Mouse (Mus musculus) spleen, adult 2 months (tissue): Measurements from ENCODE around the gene Add3.

Experiments
- CTCF ChIP-seq: fragments of 200-500 bp; IDR thresholded peaks from 2 replicates; pipeline ENCODE4 v1.5.1; 2011; ENCODE audit warnings: mild to moderate bottlenecking, inconsistent platforms; ENCODE audit not compliant: insufficient read depth, insufficient read length, insufficient replicate concordance; ENCODE audit errors: extremely low read depth
- POLR2A ChIP-seq: fragments of 200-500 bp; IDR thresholded peaks from 2 replicates; pipeline ENCODE4 v1.6.1; 2011; ENCODE audit warnings: low read depth, low read length, inconsistent platforms

DNA sequence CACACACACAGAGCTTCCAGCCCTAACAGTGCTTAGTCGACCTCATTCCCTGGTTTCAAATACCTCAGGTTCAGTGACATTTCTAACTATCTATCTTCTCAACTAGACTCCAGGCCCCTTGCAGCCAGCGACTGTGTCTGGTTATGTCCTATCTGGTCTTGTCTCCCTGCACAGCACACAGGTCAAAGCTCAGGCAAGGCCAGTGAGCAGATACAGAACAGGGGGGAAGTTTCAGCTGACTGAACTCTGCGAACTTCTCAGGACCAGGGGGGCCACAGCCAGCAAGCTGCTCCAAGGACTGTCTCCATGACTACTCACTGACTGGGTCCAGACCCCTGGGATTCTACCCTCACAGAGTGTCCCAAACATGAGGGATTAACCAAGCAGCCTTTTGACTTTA, 135.0 kb downstream of the Add3 start:
- TF ChIP-seq CTCF (no peak), POLR2A (no peak)
